In genomic region chr6:38635941-38636851, GRCm38 (mm10) we compare ENCODE assay signal across 8 mouse cellular contexts. TPM values are rescaled to one million over a fixed set of nuclear protein-coding genes. Genes with fewer than 3 reads are reported as not detected.
DNase-seq lines count a peak whose midpoint lies in the region; ATAC-seq lines count a peak whose summit lies in the region.

No protein-coding gene starts in this region.

- WGBS in embryonic facial prominence, embryonic 15.5 days: 1% methylated on average over 72 of the region's 72 CpGs
- 2% methylated on average over 61 of the region's 72 CpGs for WGBS in limb, embryonic 11.5 days
- WGBS in midbrain, embryonic 13.5 days: 1% methylated on average over 70 of the region's 72 CpGs

- peak overlapping the region; percentile 57 for H3K4me3 ChIP-seq in embryonic facial prominence, embryonic 15.5 days (replicated peaks)
- peak overlapping the region; percentile 45 for H3K4me3 ChIP-seq in limb, embryonic 11.5 days (ENCODE audit: low read depth, low read length)
- H3K4me3 ChIP-seq in midbrain, embryonic 13.5 days (replicated peaks): peak overlapping the region; percentile 59

- no peak overlapping the region for H3K27ac ChIP-seq in embryonic facial prominence, embryonic 15.5 days (replicated peaks)
- H3K27ac ChIP-seq in limb, embryonic 11.5 days (replicated peaks; ENCODE audit: low read depth, low read length): no peak overlapping the region
- H3K27ac ChIP-seq in midbrain, embryonic 13.5 days: no peak overlapping the region

- ATAC-seq in cerebellum, adult (ENCODE audit: insufficient number of reproducible peaks, low FRiP score, low TSS enrichment): peak; percentile 13; the same call in 1 of the 2 replicates
- peak; percentile 65; the same call in 1 of the 2 replicates for ATAC-seq in embryonic facial prominence, embryonic 15.5 days (ENCODE audit: insufficient number of reproducible peaks, low FRiP score, low TSS enrichment, low read depth)
- peak; percentile 49; the same call in 1 of the 2 replicates for ATAC-seq in limb, embryonic 11.5 days (ENCODE audit: insufficient number of reproducible peaks, low FRiP score, low TSS enrichment, low read depth)
- peak; percentile 73 for ATAC-seq in midbrain, embryonic 13.5 days

- H3K27me3 ChIP-seq in embryonic facial prominence, embryonic 15.5 days: peaks cover 72% of the 10 kb centered on the region
- peaks cover 63% of the 10 kb centered on the region for H3K27me3 ChIP-seq in limb, embryonic 11.5 days (ENCODE audit: control insufficient read depth, insufficient read depth, low read length)
- H3K27me3 ChIP-seq in midbrain, embryonic 13.5 days: peaks cover 80% of the 10 kb centered on the region

- H3K36me3 ChIP-seq in embryonic facial prominence, embryonic 15.5 days: no peaks in the 10 kb centered on the region
- no peaks in the 10 kb centered on the region for H3K36me3 ChIP-seq in limb, embryonic 11.5 days (ENCODE audit: control insufficient read depth, insufficient read depth, low read length)
- H3K36me3 ChIP-seq in midbrain, embryonic 13.5 days: no peaks in the 10 kb centered on the region

- H3K4me1 ChIP-seq in embryonic facial prominence, embryonic 15.5 days: peaks cover 23% of the 10 kb centered on the region
- peaks cover 8% of the 10 kb centered on the region; the same call in 1 of the 2 replicates for H3K4me1 ChIP-seq in limb, embryonic 11.5 days (ENCODE audit: control insufficient read depth, insufficient read depth, low read length)
- H3K4me1 ChIP-seq in midbrain, embryonic 13.5 days (replicated peaks): peaks cover 19% of the 10 kb centered on the region

- H3K4me2 ChIP-seq in embryonic facial prominence, embryonic 15.5 days (replicated peaks): peak overlapping the region; percentile 99
- peak overlapping the region; percentile 97 for H3K4me2 ChIP-seq in limb, embryonic 11.5 days (ENCODE audit: low read depth, severe bottlenecking)
- H3K4me2 ChIP-seq in midbrain, embryonic 13.5 days (replicated peaks): peak overlapping the region; percentile 98

- H3K9me3 ChIP-seq in embryonic facial prominence, embryonic 15.5 days (replicated peaks): no peaks in the 10 kb centered on the region
- H3K9me3 ChIP-seq in limb, embryonic 11.5 days (ENCODE audit: control insufficient read depth, low read length): no peaks in the 10 kb centered on the region
- H3K9me3 ChIP-seq in midbrain, embryonic 13.5 days: no peaks in the 10 kb centered on the region

- H3K9ac ChIP-seq in embryonic facial prominence, embryonic 15.5 days: peak overlapping the region; percentile 35
- H3K9ac ChIP-seq in limb, embryonic 11.5 days (ENCODE audit: low read length): peak overlapping the region; percentile 34; the same call in 1 of the 2 replicates
- peak overlapping the region; percentile 64 for H3K9ac ChIP-seq in midbrain, embryonic 13.5 days (replicated peaks)

- no peak for DNase-seq in cerebellum, adult 9-10 months
- peak; percentile 55 for DNase-seq in Muller cell, postnatal 12 days (ENCODE audit: inconsistent ontology term)
- DNase-seq in heart, postnatal 4 days: peak; percentile 64
- peak; percentile 71 for DNase-seq in limb, embryonic 11.5 days (ENCODE audit: low spot score)
- peak; percentile 40 for DNase-seq in urinary bladder, adult 2 months (ENCODE audit: low spot score)

RNA-seq across cellular contexts. Expression of gene Klrg2, which starts 0.8 kb away (rescaled TPM):
- polyA plus RNA-seq in embryonic facial prominence, embryonic 15.5 days (2015; fragmentation: Nextera tagmentation; extraction: Ambion mirVana): 3.0 and 4.0 TPM in 2 replicates
- under 1 TPM; 0.54 to 0.91 TPM for total RNA-seq in heart, postnatal 4 days (2021)
- polyA plus RNA-seq in limb, embryonic 11.5 days (2014; fragmentation: Nextera tagmentation; extraction: Ambion mirVana): 0.13 and 0.15 TPM in 2 replicates
- polyA plus RNA-seq in midbrain, embryonic 13.5 days (2015; fragmentation: Nextera tagmentation; extraction: Ambion mirVana): 0.12 TPM in 1 of 2 replicates, not detected in the other
- polyA plus RNA-seq in urinary bladder, adult 2 months (2012; rRNA removed): 5.1 and 5.5 TPM in 2 replicates

RNA-seq across cellular contexts. Expression of gene Clec2l, which starts 26.7 kb away (rescaled TPM):
- polyA plus RNA-seq in embryonic facial prominence, embryonic 15.5 days (2015; fragmentation: Nextera tagmentation; extraction: Ambion mirVana): 2.9 and 3.5 TPM in 2 replicates
- 1 to 10 TPM; 4.8 to 4.9 TPM for total RNA-seq in heart, postnatal 4 days (2021)
- polyA plus RNA-seq in limb, embryonic 11.5 days (2014; fragmentation: Nextera tagmentation; extraction: Ambion mirVana): 1.0 and 1.8 TPM in 2 replicates
- polyA plus RNA-seq in midbrain, embryonic 13.5 days (2015; fragmentation: Nextera tagmentation; extraction: Ambion mirVana): 5.6 and 6.2 TPM in 2 replicates
- 0.46 and 0.47 TPM in 2 replicates for polyA plus RNA-seq in urinary bladder, adult 2 months (2012; rRNA removed)

Comparison
In these comparisons a context has a peak if more than half of its experiments do, and no peak if none do; other contexts are left out.
1. ATAC-seq: peak in every context shown above with its lines; median percentile 73 in midbrain, embryonic 13.5 days; 65 in embryonic facial prominence, embryonic 15.5 days; 49 in limb, embryonic 11.5 days; 13 in cerebellum, adult.